Mouse (Mus musculus) CH12.LX (cell line): ENCODE results near the gene Calr. TPM values are rescaled to one million over a fixed set of nuclear protein-coding genes. Genes with fewer than 3 reads are reported as not detected.

Experiments used
- DNase-seq: peaks from one replicate; pipeline ENCODE4 v3.0.0-alpha.2; 2013; ENCODE audit errors: extremely low read depth
- H3K27ac ChIP-seq: 2 replicates; pipeline ENCODE4 v1.5.1; 2012; ENCODE audit warnings: low read depth, mild to moderate bottlenecking, control low read depth, moderate library complexity; ENCODE audit not compliant: insufficient read depth
- H3K27me3 ChIP-seq: replicated peaks from 2 replicates; pipeline ENCODE3; 2012; ENCODE audit warnings: inconsistent platforms
- H3K36me3 ChIP-seq, 2 experiments: replicated peaks in 1 of 2; 2 replicates each; pipeline versions ENCODE3 to v1.6.1; 2012; ENCODE audit warnings: inconsistent platforms in 1 of 2, low read length in 1 of 2, mild to moderate bottlenecking in 1 of 2, mixed read lengths in 1 of 2, moderate library complexity in 1 of 2; ENCODE audit not compliant: control insufficient read depth in 1 of 2, insufficient read depth in 1 of 2
- H3K4me1 ChIP-seq, 2 experiments: 2 replicates each; pipeline ENCODE4 v1.6.1; 2012; ENCODE audit warnings: inconsistent platforms in 1 of 2, moderate library complexity in 1 of 2; ENCODE audit not compliant: insufficient read depth in 2 of 2, control insufficient read depth in 1 of 2
- H3K4me2 ChIP-seq: 2 replicates; pipeline ENCODE4 v1.6.1; 2012; ENCODE audit warnings: low read depth, mild to moderate bottlenecking, control low read depth; ENCODE audit not compliant: poor library complexity, insufficient read depth, severe bottlenecking
- H3K4me3 ChIP-seq, 3 experiments: fragments of 150-350 bp in 1 of 3; sonication (generic) in 1 of 3; replicated peaks in 1 of 3; 2 replicates each; pipeline versions ENCODE3 to v1.5.1; 2011 to 2012; ENCODE audit warnings: low read depth in 2 of 3, low read length in 2 of 3, mild to moderate bottlenecking in 2 of 3, moderate library complexity in 2 of 3, control low read depth in 1 of 3, improper control_type of control experiment in 1 of 3, inconsistent platforms in 1 of 3, mixed read lengths in 1 of 3; ENCODE audit not compliant: poor library complexity in 1 of 3
- H3K79me2 ChIP-seq: replicated peaks from 2 replicates; pipeline ENCODE4 v1.6.1; 2012; ENCODE audit warnings: mild to moderate bottlenecking, moderate library complexity; ENCODE audit not compliant: control insufficient read depth, poor library complexity, insufficient read depth, severe bottlenecking; ENCODE audit errors: extremely low read depth
- H3K9ac ChIP-seq: 2 replicates; pipeline ENCODE4 v1.6.1; 2012; ENCODE audit warnings: low read depth, mild to moderate bottlenecking, control low read depth, moderate library complexity; ENCODE audit not compliant: insufficient read depth
- H3K9me3 ChIP-seq: replicated peaks from 2 replicates; pipeline ENCODE3; 2012; ENCODE audit warnings: low read length, inconsistent platforms, mixed read lengths
- CHD2 ChIP-seq: IDR thresholded peaks from 2 replicates; pipeline ENCODE4 v1.6.1; 2011; ENCODE audit warnings: low read length, improper control_type of control experiment
- ELF1 ChIP-seq: IDR thresholded peaks from 2 replicates; pipeline ENCODE4 v1.6.1; 2014; ENCODE audit warnings: low read depth, mild to moderate bottlenecking, inconsistent platforms, low read length, improper control_type of control experiment
- ETS1 ChIP-seq: conservative IDR thresholded peaks from 2 replicates; pipeline ENCODE4 v1.6.1; 2012; ENCODE audit warnings: low read depth, mild to moderate bottlenecking, inconsistent platforms, low read length, improper control_type of control experiment, moderate library complexity
- IRF4 ChIP-seq: IDR thresholded peaks from 2 replicates; pipeline ENCODE4 v1.6.1; 2014; ENCODE audit warnings: low read depth, mild to moderate bottlenecking, inconsistent platforms, low read length, improper control_type of control experiment
- JUN ChIP-seq: IDR thresholded peaks from 2 replicates; pipeline ENCODE4 v1.6.1; 2011; ENCODE audit warnings: low read depth, mild to moderate bottlenecking, low read length, improper control_type of control experiment, moderate library complexity; ENCODE audit not compliant: insufficient read depth
- JUND ChIP-seq: conservative IDR thresholded peaks from 2 replicates; pipeline ENCODE4 v1.6.1; 2011; ENCODE audit warnings: low read depth, low read length, improper control_type of control experiment
- KAT2A ChIP-seq: IDR thresholded peaks from 2 replicates; pipeline ENCODE4 v1.6.1; 2012; ENCODE audit warnings: low read length, improper control_type of control experiment, inconsistent platforms; ENCODE audit not compliant: insufficient replicate concordance
- MEF2A ChIP-seq: IDR thresholded peaks from 2 replicates; pipeline ENCODE4 v1.6.1; 2014; ENCODE audit warnings: low read depth, mild to moderate bottlenecking, inconsistent platforms, low read length, improper control_type of control experiment, borderline replicate concordance
- MXI1 ChIP-seq: IDR thresholded peaks from 2 replicates; pipeline ENCODE4 v1.6.1; 2011; ENCODE audit warnings: mild to moderate bottlenecking, low read depth, low read length, improper control_type of control experiment
- MYC ChIP-seq: IDR thresholded peaks from 2 replicates; pipeline ENCODE4 v1.6.1; 2011; ENCODE audit warnings: low read depth, mild to moderate bottlenecking, improper control_type of control experiment, low read length
- NRF1 ChIP-seq: IDR thresholded peaks from 2 replicates; pipeline ENCODE4 v1.6.1; 2014; ENCODE audit warnings: low read depth, mild to moderate bottlenecking, inconsistent platforms, low read length, improper control_type of control experiment, moderate library complexity
- TBP ChIP-seq: conservative IDR thresholded peaks from 2 replicates; pipeline ENCODE4 v1.6.1; 2011; ENCODE audit warnings: low read depth, low read length, improper control_type of control experiment
- TCF12 ChIP-seq: IDR thresholded peaks from 2 replicates; pipeline ENCODE4 v1.6.1; 2014; ENCODE audit warnings: low read depth, mild to moderate bottlenecking, inconsistent platforms, low read length, improper control_type of control experiment
- UBTF ChIP-seq: IDR thresholded peaks from 2 replicates; pipeline ENCODE4 v1.6.1; 2012; ENCODE audit warnings: low read depth, mild to moderate bottlenecking, inconsistent platforms, low read length, improper control_type of control experiment, moderate library complexity
- USF1 ChIP-seq: IDR thresholded peaks from 2 replicates; pipeline ENCODE4 v1.6.1; 2014; ENCODE audit warnings: low read depth, mild to moderate bottlenecking, inconsistent platforms, low read length, improper control_type of control experiment
- ZKSCAN1 ChIP-seq: IDR thresholded peaks from 2 replicates; pipeline ENCODE4 v1.6.1; 2012; ENCODE audit warnings: low read depth, inconsistent platforms, low read length, improper control_type of control experiment, borderline replicate concordance
- ZMIZ1 ChIP-seq: IDR thresholded peaks from 2 replicates; pipeline ENCODE4 v1.6.1; 2012; ENCODE audit warnings: low read depth, mild to moderate bottlenecking, inconsistent platforms, low read length, improper control_type of control experiment
- dilution Hi-C: fragments of 300-500 bp; cut with MboI; formaldehyde crosslinking; loops from 2 replicates; pipeline ENCODE4 v1.14.3; 2020; ENCODE audit warnings: low sequenced_read_pairs; ENCODE audit not compliant: extremely low pct_unique_long_range_greater_than_20kb, extremely low pct_ligation_motif_present
- in situ Hi-C: fragments of 300-500 bp; cut with MboI; formaldehyde crosslinking; loops from 3 replicates; pipeline ENCODE4 v1.14.3; 2019; ENCODE audit warnings: low sequenced_read_pairs, low pct_ligation_motif_present, low pct_unique_long_range_greater_than_20kb, mixed read lengths
- polyA plus RNA-seq: library from polyadenylated mRNA; unstranded; fragments of >175 nt; gene quantifications from 2 replicates; pipeline ENCODE4 v1.2.1, GENCODE M21; 2012; ENCODE audit warnings: low read depth; ENCODE audit not compliant: insufficient read length
- total RNA-seq, 2 experiments: library from RNA; depleted of rRNA; stranded (reverse); fragments of 300-350 nt in 1 of 2; fragments of >200 nt in 1 of 2; gene quantifications; 2 replicates each; pipeline ENCODE4 v1.2.3; 2012 to 2014

The Calr gene
- total and polyA plus RNA-seq, 3 experiments, result 395 to 1,181 (median 627) TPM

DNA sequence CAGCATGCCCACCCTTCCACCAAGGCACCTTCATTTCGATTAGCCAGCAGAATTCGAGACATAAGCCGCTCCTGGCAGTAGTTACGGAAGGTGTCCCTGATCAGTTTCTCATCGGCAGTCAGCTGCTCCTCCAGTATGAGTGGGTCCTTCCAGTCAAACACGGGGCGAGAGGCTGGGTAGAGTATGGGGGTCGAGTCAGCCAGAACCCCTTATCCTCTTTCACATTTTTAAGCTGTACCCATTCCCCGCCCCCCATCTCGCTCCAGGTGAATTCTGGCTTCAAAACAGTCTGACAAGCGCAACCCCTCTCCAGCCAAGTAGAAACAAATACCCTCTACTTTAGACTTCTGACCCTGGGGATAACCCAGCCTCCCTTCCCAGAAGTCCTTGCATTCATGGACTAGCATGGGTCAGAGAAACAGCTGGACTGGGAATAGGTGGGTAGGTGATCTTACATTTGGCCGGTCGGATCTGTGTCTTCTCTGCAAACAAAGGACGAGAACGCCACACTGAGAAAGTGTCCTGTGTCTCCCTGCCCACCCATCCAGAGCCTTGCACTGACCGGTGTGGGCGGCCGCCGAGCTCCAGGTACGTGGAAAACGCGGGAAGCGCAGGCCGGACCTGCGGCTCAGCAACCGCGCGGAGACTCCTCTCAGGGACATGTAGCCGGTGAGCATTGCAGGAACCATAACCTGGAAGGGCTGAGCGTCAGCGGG lies 46.4 kb upstream of the Calr start:
- H3K36me3 ChIP-seq, result peaks cover 8 to 32% of the 10 kb centered on the region in 2 experiments
- in situ Hi-C loops (no loop called here), dilution Hi-C loops (no loop called here)
- no peaks in the 10 kb centered on the region for H3K27me3 ChIP-seq
- H3K4me3 ChIP-seq, result peak overlapping the region; percentile 74 to 86 (median 74)
- peaks cover 7 to 22% of the 10 kb centered on the region in 2 experiments; a peak in 3 of 4 replicates for H3K4me1 ChIP-seq
- no peak for DNase-seq
- H3K79me2 ChIP-seq, result no peaks in the 10 kb centered on the region
- peak overlapping the region; percentile 82 for H3K9ac ChIP-seq
- H3K27ac ChIP-seq, result no peak overlapping the region
- H3K4me2 ChIP-seq, result peak overlapping the region; percentile 94
- peak; percentile 28; the same call in 1 of the 2 replicates for TF ChIP-seq CHD2
- 0 out of 2 replicates have a peak, but pooled peaks have one; percentile 35 for TF ChIP-seq MEF2A
- no peak for TF ChIP-seq KAT2A
- peak; percentile 84; the same call in 1 of the 2 replicates for TF ChIP-seq ZMIZ1
- 0 out of 2 replicates have a peak, but pooled peaks have one; percentile 40 for TF ChIP-seq MYC
- TF ChIP-seq ETS1, result no peak
- no peak for TF ChIP-seq ELF1
- TF ChIP-seq MXI1, result peak; percentile 72; the same call in 1 of the 2 replicates
- no peaks in the 10 kb centered on the region for H3K9me3 ChIP-seq

DNA sequence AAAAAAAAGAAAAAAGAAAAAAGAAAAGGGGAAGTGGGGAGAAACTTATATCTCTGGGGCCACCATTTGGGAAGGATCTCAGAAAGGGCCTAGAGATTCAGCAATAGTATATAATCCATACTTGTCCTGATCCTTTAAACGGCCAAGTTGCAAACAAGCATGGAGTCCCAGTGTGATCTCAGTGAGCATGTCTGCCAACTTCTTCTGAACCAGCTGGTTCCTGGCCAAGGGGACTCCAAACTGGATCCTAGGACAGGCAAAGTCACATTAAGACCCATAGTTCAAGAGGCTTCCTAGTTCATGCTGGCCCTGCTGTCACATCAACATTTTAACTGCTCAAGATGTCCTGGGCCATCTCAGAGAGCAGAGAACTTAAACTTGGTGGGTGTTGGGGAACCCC lies 42.4 kb upstream of the Calr start:
- peaks cover 7 to 17% of the 10 kb centered on the region in 2 experiments; a peak in 3 of 4 replicates for H3K4me1 ChIP-seq
- H3K27ac ChIP-seq, result no peak overlapping the region
- no peak for TF ChIP-seq CHD2
- H3K4me3 ChIP-seq, result no peak overlapping the region
- in situ Hi-C loops, result loop anchor here (5.0 kb wide), 1 partner anchor 42 kb away; the partner anchor contains the start of gene Calr
- H3K9me3 ChIP-seq, result no peaks in the 10 kb centered on the region
- no peak overlapping the region for H3K4me2 ChIP-seq
- H3K79me2 ChIP-seq, result no peaks in the 10 kb centered on the region
- no peak for DNase-seq
- peaks cover 16 to 62% of the 10 kb centered on the region in 2 experiments for H3K36me3 ChIP-seq
- no peak overlapping the region for H3K9ac ChIP-seq
- dilution Hi-C loops, result no loop called here
- H3K27me3 ChIP-seq, result no peaks in the 10 kb centered on the region

DNA sequence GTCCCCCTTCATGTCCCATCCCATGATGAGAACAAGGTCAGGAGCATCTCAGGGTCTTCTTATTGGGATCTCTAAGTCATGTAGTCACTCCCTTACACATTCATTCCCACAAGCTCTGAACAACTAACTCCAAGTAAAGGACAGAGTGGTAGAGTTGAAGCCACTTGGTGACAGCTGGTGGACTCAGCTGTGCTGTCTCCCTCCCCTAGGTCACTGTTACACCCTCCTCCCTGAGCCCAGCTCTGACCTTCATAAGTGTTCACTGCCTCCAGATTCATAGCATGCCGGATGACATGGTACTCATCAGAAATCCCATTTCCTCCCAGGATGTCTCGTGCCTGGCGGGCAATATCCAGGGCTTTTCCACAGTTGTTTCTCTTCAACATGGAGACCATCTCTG lies 41.5 kb upstream of the Calr start:
- Histone ChIP-seq H3K36me3 (peaks cover 16 to 64% of the 10 kb centered on the region in 2 experiments), H3K4me1 (peaks cover 7 to 14% of the 10 kb centered on the region in 2 experiments; a peak in 3 of 4 replicates), H3K4me3 (no peak overlapping the region), H3K79me2 (no peaks in the 10 kb centered on the region), H3K27ac (no peak overlapping the region), H3K9me3 (no peaks in the 10 kb centered on the region), H3K27me3 (no peaks in the 10 kb centered on the region), H3K4me2 (no peak overlapping the region), H3K9ac (no peak overlapping the region)
- TF ChIP-seq TCF12 (no peak), NRF1 (no peak), UBTF (no peak), USF1 (no peak), ZKSCAN1 (no peak), ELF1 (no peak), JUN (no peak), JUND (no peak), ETS1 (no peak), TBP (no peak), IRF4 (no peak)
- in situ Hi-C loops, result loop anchor here (5.0 kb wide), 1 partner anchor 41 kb away; the partner anchor contains the start of gene Calr
- DNase-seq, result no peak
- dilution Hi-C loops, result no loop called here
